In the genomic region with DNA sequence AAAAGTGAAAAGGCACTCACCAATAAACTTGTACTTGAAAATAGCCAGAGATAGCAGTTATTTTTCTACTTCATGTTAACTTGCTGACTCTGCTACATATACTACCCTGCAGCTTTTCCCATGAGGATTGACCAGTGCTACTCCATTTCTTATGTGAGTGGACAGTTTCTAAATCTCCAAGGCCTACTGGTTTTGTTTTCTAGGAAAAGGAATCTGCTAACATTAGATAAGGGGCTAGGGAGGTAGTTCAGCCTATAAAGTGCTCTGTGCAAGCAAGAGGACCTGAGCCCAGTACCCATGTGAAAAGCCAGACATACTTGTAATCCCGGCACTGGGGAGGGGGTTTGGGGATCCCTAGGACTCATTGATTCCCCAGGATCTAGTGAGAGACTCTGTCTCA, we compare ENCODE assay signal across 23 mouse cellular contexts. TPM values are rescaled to one million over a fixed set of nuclear protein-coding genes. Genes with fewer than 3 reads are reported as not detected.
DNase-seq lines count a peak whose midpoint lies in the region; ATAC-seq lines count a peak whose summit lies in the region.
"Had no signal": no experiment of that assay in that cellular context is flagged by ENCODE, and none has a peak within 500 bp of the region (broad histone marks: within the 10 kb centered on the region; RNA-seq: fewer than 3 reads in every experiment).

No protein-coding gene starts in this region.

- no peaks in the 10 kb centered on the region for H3K9me3 ChIP-seq in liver, embryonic 11.5 days (ENCODE audit: control insufficient read depth, low read length)
- no peaks in the 10 kb centered on the region for H3K9me3 ChIP-seq in liver, embryonic 15.5 days (replicated peaks)
- H3K9me3 ChIP-seq in neural tube, embryonic 15.5 days (replicated peaks): no peaks in the 10 kb centered on the region
- H3K9me3 ChIP-seq: embryonic facial prominence, embryonic 15.5 days; forebrain, embryonic 12.5 days; heart, embryonic 10.5 days; hindbrain, embryonic 12.5 days had no signal

- no peak for ATAC-seq in liver, embryonic 11.5 days (replicated peaks; ENCODE audit: low FRiP score)
- no peak for ATAC-seq in liver, embryonic 15.5 days (ENCODE audit: insufficient read depth)
- no peak for ATAC-seq in neural tube, embryonic 15.5 days (ENCODE audit: low FRiP score)
- ATAC-seq: hindbrain, embryonic 16.5 days had no signal

- H3K27me3 ChIP-seq in liver, embryonic 11.5 days (replicated peaks; ENCODE audit: control insufficient read depth, insufficient read depth, low read length): no peaks in the 10 kb centered on the region
- H3K27me3 ChIP-seq in liver, embryonic 15.5 days: no peaks in the 10 kb centered on the region
- no peaks in the 10 kb centered on the region for H3K27me3 ChIP-seq in neural tube, embryonic 15.5 days (replicated peaks)
- H3K27me3 ChIP-seq: embryonic facial prominence, embryonic 15.5 days; forebrain, embryonic 12.5 days; hindbrain, embryonic 12.5 days had no signal

- peaks cover 5% of the 10 kb centered on the region; the same call in 1 of the 2 replicates for H3K36me3 ChIP-seq in liver, embryonic 11.5 days (ENCODE audit: control insufficient read depth, insufficient read depth, low read length)
- peaks cover 29% of the 10 kb centered on the region for H3K36me3 ChIP-seq in liver, embryonic 15.5 days (replicated peaks)
- H3K36me3 ChIP-seq in neural tube, embryonic 15.5 days: peaks cover 14% of the 10 kb centered on the region

- no peak overlapping the region for H3K9ac ChIP-seq in liver, embryonic 11.5 days (ENCODE audit: low read depth, low read length)
- H3K9ac ChIP-seq in liver, embryonic 15.5 days: no peak overlapping the region
- H3K9ac ChIP-seq in neural tube, embryonic 15.5 days (replicated peaks): no peak overlapping the region
- H3K9ac ChIP-seq: embryonic facial prominence, embryonic 15.5 days; forebrain, embryonic 12.5 days; hindbrain, embryonic 12.5 days had no signal

- DNase-seq in liver, embryonic 11.5 days (ENCODE audit: low spot score): no peak
- DNase-seq in liver: no peak
- peak; percentile 34 for DNase-seq in c-Kit-positive CD71-positive TER-119-positive erythroid progenitor cells, embryonic 14.5 days (ENCODE audit: low spot score)
- DNase-seq in heart, adult 8-10 months (ENCODE audit: low spot score): no peak
- DNase-seq in kidney, adult 11 months: no peak
- DNase-seq: adrenal gland, adult 8-10 months; adrenal gland, postnatal 36 days; cerebellum, adult 11 months; cerebellum, adult 8-10 months; cerebellum, postnatal 14 days; embryo, embryonic 11 days; gastrocnemius, adult 2 months; gastrocnemius, postnatal 36 days; heart, adult 11 months; heart, postnatal 10 days; heart, postnatal 4 days had no signal

- H3K27ac ChIP-seq in liver, embryonic 11.5 days (ENCODE audit: low read depth, low read length): no peak overlapping the region
- peak overlapping the region; percentile 95 for H3K27ac ChIP-seq in liver, embryonic 15.5 days (replicated peaks)
- H3K27ac ChIP-seq in neural tube, embryonic 15.5 days (replicated peaks): no peak overlapping the region
- H3K27ac ChIP-seq: embryonic facial prominence, embryonic 15.5 days; forebrain, embryonic 12.5 days; heart, embryonic 10.5 days; hindbrain, embryonic 12.5 days had no signal

- H3K4me1 ChIP-seq in liver, embryonic 11.5 days (replicated peaks; ENCODE audit: control insufficient read depth, insufficient read depth, low read length): peaks cover 41% of the 10 kb centered on the region
- peaks cover 63% of the 10 kb centered on the region for H3K4me1 ChIP-seq in liver, embryonic 15.5 days (replicated peaks)
- peaks cover 4% of the 10 kb centered on the region; the same call in 1 of the 2 replicates for H3K4me1 ChIP-seq in neural tube, embryonic 15.5 days
- H3K4me1 ChIP-seq: embryonic facial prominence, embryonic 15.5 days; forebrain, embryonic 12.5 days had no signal

- no peak overlapping the region for H3K4me3 ChIP-seq in liver, embryonic 11.5 days (ENCODE audit: low read depth, low read length)
- H3K4me3 ChIP-seq in liver, embryonic 15.5 days (replicated peaks): peak overlapping the region; percentile 9; the same call in 1 of the 2 replicates
- H3K4me3 ChIP-seq in neural tube, embryonic 15.5 days (replicated peaks): no peak overlapping the region
- H3K4me3 ChIP-seq: embryonic facial prominence, embryonic 15.5 days; forebrain, embryonic 12.5 days; gastrocnemius, adult 2 months; heart, embryonic 10.5 days; hindbrain, embryonic 12.5 days had no signal

- WGBS in liver, embryonic 11.5 days: 53% methylated on average over 1 of the region's 1 CpGs
- WGBS in liver, embryonic 15.5 days (ENCODE audit: insufficient replicate concordance): 38% methylated on average over 1 of the region's 1 CpGs
- WGBS in neural tube, embryonic 15.5 days: 77% methylated on average over 1 of the region's 1 CpGs

- H3K4me2 ChIP-seq in liver, embryonic 11.5 days: 0 out of 2 replicates have a peak overlapping the region, but pooled peaks have one; percentile 7
- H3K4me2 ChIP-seq in liver, embryonic 15.5 days: peak overlapping the region; percentile 76
- no peak overlapping the region for H3K4me2 ChIP-seq in neural tube, embryonic 15.5 days
- H3K4me2 ChIP-seq: embryonic facial prominence, embryonic 15.5 days; forebrain, embryonic 12.5 days; hindbrain, embryonic 12.5 days had no signal

RNA-seq across cellular contexts. Expression of a gene that starts 55.7 kb away (rescaled TPM):
- 17.8 and 21.9 TPM in 2 replicates for polyA plus RNA-seq in liver, embryonic 11.5 days (2014; fragmentation: Nextera tagmentation; extraction: Ambion mirVana)
- polyA plus RNA-seq in liver, embryonic 15.5 days (2015; fragmentation: Nextera tagmentation; extraction: Ambion mirVana): 6.4 and 6.7 TPM in 2 replicates
- polyA plus RNA-seq in neural tube, embryonic 15.5 days (2015; fragmentation: Nextera tagmentation; extraction: Ambion mirVana): 18.6 and 25.7 TPM in 2 replicates
- total RNA-seq in heart, adult 8-10 months (2022): 10 to 100 TPM; 59.2 to 86.0 (median 63.7) TPM
